Mouse (Mus musculus): ENCODE measurements around the gene Olfr1504. TPM values are rescaled to one million over a fixed set of nuclear protein-coding genes. Genes with fewer than 3 reads are reported as not detected.
"Not testable (repeated sequence)": the region's sequence is repeated elsewhere in the genome, so short reads cannot be mapped to it uniquely, and the experiment has no call there.

Gene Olfr1504
- total RNA-seq (2014; fragmentation: Nextera tagmentation) (not detected in 2 replicates), total RNA-seq (2017) (not detected in 2 replicates)

DNA sequence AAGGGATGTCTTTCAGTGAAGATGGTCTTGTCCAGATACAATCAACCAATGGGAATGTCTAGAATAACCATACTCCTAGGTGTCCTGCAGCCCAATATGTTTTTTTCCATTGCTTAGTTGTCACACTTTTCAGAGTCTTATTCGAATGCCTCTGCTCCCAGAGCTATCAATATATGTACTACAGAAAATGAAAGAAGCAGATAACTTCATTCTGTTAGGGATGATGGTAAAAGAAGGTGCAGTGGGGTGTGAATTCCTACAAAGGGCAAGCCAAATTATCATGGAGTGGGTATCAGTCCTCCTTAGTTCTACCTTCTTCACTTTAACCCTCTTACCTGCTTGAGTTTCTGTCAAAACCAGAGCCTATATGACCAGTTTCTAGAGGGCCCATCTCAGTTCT, at the start of gene Olfr1504:
Gene Olfr1504, minus strand, starts transcription at position 101 of the 400 bp plus-strand sequence.
- ATAC-seq (replicated peaks; ENCODE audit: low FRiP score, low TSS enrichment, poor library complexity, severe bottlenecking) = no peak

DNA sequence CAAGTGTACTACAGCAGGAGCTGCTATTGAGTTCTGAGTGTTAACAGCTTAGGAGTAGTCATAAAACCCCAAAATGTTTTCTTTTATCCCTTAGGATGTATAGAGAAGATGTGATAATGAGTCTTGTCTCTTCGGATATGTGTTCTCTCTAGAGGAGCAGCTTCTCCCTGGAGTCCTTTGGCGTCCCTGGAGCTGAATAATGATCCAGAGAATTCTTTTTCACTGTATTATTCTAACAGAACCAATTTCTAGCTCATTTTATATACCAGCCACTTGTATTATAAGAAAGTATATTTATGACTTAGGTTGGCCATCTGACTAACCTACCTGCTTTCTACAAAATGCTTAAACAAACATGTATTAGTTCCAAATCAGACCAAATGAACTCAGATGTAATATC, 15.5 kb upstream of the Olfr1504 start, which contains the start of gene Olfr1505:
Gene Olfr1505, plus strand, starts transcription at position 301 of the 400 bp plus-strand sequence.
- ATAC-seq (replicated peaks; ENCODE audit: low FRiP score, low TSS enrichment, poor library complexity, severe bottlenecking) = no peak

DNA sequence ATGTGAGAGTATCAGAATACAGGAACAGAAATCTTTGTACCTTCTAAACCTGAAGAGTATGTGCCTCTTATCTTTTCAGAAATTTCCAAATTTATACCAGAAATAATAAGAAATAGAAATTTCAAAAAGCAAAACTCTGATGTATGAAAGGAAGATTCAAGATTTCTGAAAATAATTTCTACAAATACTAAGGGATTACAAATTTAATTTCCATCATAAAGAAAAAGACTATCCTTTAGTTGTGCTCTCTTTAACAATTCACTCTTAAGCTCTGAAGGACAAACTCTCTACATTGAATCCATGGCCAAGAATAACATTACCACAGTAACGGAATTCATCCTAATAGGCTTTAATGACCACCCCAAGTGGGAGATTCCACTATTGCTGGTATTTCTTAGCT, 36.2 kb downstream of the Olfr1504 start, which contains the start of gene Olfr1502:
Gene Olfr1502, plus strand, starts transcription at position 301 of the 400 bp plus-strand sequence.
- no peak for ATAC-seq (replicated peaks; ENCODE audit: low FRiP score, low TSS enrichment, poor library complexity, severe bottlenecking)

DNA sequence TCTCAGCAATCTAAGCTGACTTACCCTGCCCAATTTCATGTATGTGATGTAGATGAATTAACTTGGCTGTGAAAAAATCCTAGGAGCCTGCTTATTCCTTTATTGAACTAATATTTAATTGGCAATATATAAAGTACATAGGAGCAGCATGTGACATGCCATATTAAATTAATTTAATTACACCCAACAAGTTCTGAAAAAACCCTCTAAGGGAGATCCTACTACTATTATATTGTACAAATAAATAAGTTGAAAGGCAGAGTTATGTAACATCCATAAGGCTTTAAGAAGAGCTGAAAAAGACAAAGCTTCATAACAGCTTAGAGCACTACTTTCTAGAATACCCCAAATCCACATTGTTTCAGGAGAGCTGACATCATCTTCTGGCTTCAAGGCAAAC, 47.1 kb downstream of the Olfr1504 start, which contains the start of gene Olfr1501:
Gene Olfr1501, minus strand, starts transcription at position 101 of the 400 bp plus-strand sequence.
- not testable (repeated sequence) for ATAC-seq (replicated peaks; ENCODE audit: low FRiP score, low TSS enrichment, poor library complexity, severe bottlenecking)

Other genes with a start within 250 kb of the Olfr1504 start
- not detected in 2 replicates for gene Olfr1490, start 246.8 kb downstream of the Olfr1504 start, total RNA-seq (2014; fragmentation: Nextera tagmentation)
- gene Olfr1490, start 246.8 kb downstream of the Olfr1504 start, total RNA-seq (2017) = not detected in 2 replicates
- gene Olfr1491, start 200.7 kb downstream of the Olfr1504 start, total RNA-seq (2014; fragmentation: Nextera tagmentation) = not detected in 2 replicates
- not detected in 2 replicates for gene Olfr1491, start 200.7 kb downstream of the Olfr1504 start, total RNA-seq (2017)
- gene Olfr1493-ps1, start 174.7 kb downstream of the Olfr1504 start, total RNA-seq (2014; fragmentation: Nextera tagmentation) = not detected in 2 replicates
- not detected in 2 replicates for gene Olfr1493-ps1, start 174.7 kb downstream of the Olfr1504 start, total RNA-seq (2017)
- gene Olfr1494, start 158.2 kb downstream of the Olfr1504 start, total RNA-seq (2014; fragmentation: Nextera tagmentation) = not detected in 2 replicates
- gene Olfr1494, start 158.2 kb downstream of the Olfr1504 start, total RNA-seq (2017) = not detected in 2 replicates
- not detected in 2 replicates for gene Olfr1495, start 133.3 kb downstream of the Olfr1504 start, total RNA-seq (2014; fragmentation: Nextera tagmentation)
- gene Olfr1495, start 133.3 kb downstream of the Olfr1504 start, total RNA-seq (2017) = not detected in 2 replicates
- gene Olfr1496, start 120.0 kb downstream of the Olfr1504 start, total RNA-seq (2014; fragmentation: Nextera tagmentation) = not detected in 2 replicates
- gene Olfr1496, start 120.0 kb downstream of the Olfr1504 start, total RNA-seq (2017) = not detected in 2 replicates
- gene Olfr1497, start 99.7 kb downstream of the Olfr1504 start, total RNA-seq (2014; fragmentation: Nextera tagmentation) = not detected in 2 replicates
- not detected in 2 replicates for gene Olfr1497, start 99.7 kb downstream of the Olfr1504 start, total RNA-seq (2017)
- not detected in 2 replicates for gene Olfr1499, start 78.5 kb downstream of the Olfr1504 start, total RNA-seq (2014; fragmentation: Nextera tagmentation)
- gene Olfr1499, start 78.5 kb downstream of the Olfr1504 start, total RNA-seq (2017) = not detected in 2 replicates
- not detected in 2 replicates for gene Olfr1500, start 67.4 kb downstream of the Olfr1504 start, total RNA-seq (2014; fragmentation: Nextera tagmentation)
- not detected in 2 replicates for gene Olfr1500, start 67.4 kb downstream of the Olfr1504 start, total RNA-seq (2017)
- gene Olfr1501, start 47.2 kb downstream of the Olfr1504 start, total RNA-seq (2014; fragmentation: Nextera tagmentation) = not detected in 2 replicates
- gene Olfr1501, start 47.2 kb downstream of the Olfr1504 start, total RNA-seq (2017) = not detected in 2 replicates
- gene Olfr1502, start 36.1 kb downstream of the Olfr1504 start, total RNA-seq (2014; fragmentation: Nextera tagmentation) = not detected in 2 replicates
- not detected in 2 replicates for gene Olfr1502, start 36.1 kb downstream of the Olfr1504 start, total RNA-seq (2017)
- gene Olfr1505, start 15.6 kb upstream of the Olfr1504 start, total RNA-seq (2014; fragmentation: Nextera tagmentation) = not detected in 2 replicates
- not detected in 2 replicates for gene Olfr1505, start 15.6 kb upstream of the Olfr1504 start, total RNA-seq (2017)